Mouse (Mus musculus) kidney, adult 2 months (tissue): ENCODE data around the gene Spdye4c. TPM values are rescaled to one million over a fixed set of nuclear protein-coding genes. Genes with fewer than 3 reads are reported as not detected.

Experiments used
- DNase-seq: peaks from one replicate; pipeline ENCODE4 v3.0.0; 2021
- H3K27ac ChIP-seq: fragments of 200-500 bp; 2 replicates; pipeline ENCODE4 v1.5.1; 2012; ENCODE audit warnings: low read depth, low read length, control low read depth, inconsistent platforms; ENCODE audit not compliant: insufficient read depth
- H3K27me3 ChIP-seq: fragments of 200-500 bp; replicated peaks from 2 replicates; pipeline ENCODE4 v1.6.1; 2012; ENCODE audit warnings: mild to moderate bottlenecking, moderate library complexity, low read length, inconsistent platforms; ENCODE audit not compliant: control insufficient read depth, insufficient read depth
- H3K36me3 ChIP-seq: fragments of 200-500 bp; 2 replicates; pipeline ENCODE4 v1.6.1; 2012; ENCODE audit warnings: mild to moderate bottlenecking, moderate library complexity, low read length, inconsistent platforms; ENCODE audit not compliant: control insufficient read depth, insufficient read depth
- H3K4me1 ChIP-seq: fragments of 200-500 bp; 2 replicates; pipeline ENCODE4 v1.6.1; 2011; ENCODE audit warnings: low read length; ENCODE audit not compliant: control insufficient read depth, insufficient read depth
- H3K4me3 ChIP-seq: fragments of 200-500 bp; 2 replicates; pipeline ENCODE4 v1.5.1; 2011; ENCODE audit warnings: mild to moderate bottlenecking, low read depth, low read length, control low read depth; ENCODE audit not compliant: insufficient read depth
- CTCF ChIP-seq: fragments of 200-500 bp; conservative IDR thresholded peaks from 2 replicates; pipeline ENCODE4 v1.5.1; 2011; ENCODE audit warnings: low read depth, mild to moderate bottlenecking, control low read depth, low read length, moderate library complexity, mixed read lengths; ENCODE audit not compliant: insufficient read depth, insufficient read length
- POLR2A ChIP-seq: fragments of 200-500 bp; IDR thresholded peaks from one replicate; pipeline ENCODE4 v1.6.1; 2011; ENCODE audit warnings: low read depth, low read length, control low read depth
- WGBS: fragments of 180-500 bp; shearing (Covaris S2); methylation state at CpG from one replicate; pipeline ENCODE4 v1.1.7; 2018; 5-methylcytosine and 5-hydroxymethylcytosine counted together
- polyA plus RNA-seq: library from polyadenylated mRNA; depleted of rRNA; stranded (reverse); fragments of >200 nt; gene quantifications from 2 replicates; pipeline ENCODE4 v1.2.3, GENCODE M21; 2012; rRNA removed

The Spdye4c gene
- polyA plus RNA-seq: not detected in 2 replicates

DNA sequence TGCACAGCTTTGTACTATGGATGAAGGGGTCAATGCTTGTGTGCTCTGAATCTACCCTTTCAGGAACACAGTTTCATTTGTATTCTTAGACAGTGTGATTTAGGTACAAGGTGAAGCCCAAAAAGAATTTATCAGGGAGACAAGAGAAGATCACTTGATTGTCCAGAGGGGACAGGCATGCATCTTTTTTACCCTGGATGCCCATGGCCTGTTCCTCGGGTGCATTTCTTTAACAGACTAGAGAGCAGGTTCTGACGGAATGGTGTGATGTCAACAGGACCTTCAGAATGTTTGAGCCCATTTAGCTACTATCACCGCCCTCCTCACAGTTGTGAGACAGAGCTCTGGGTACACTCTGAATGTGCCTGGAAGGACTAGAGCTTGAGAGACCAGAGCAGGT, at the start of gene Spdye4c:
TSS of gene Spdye4c (plus strand) at position 301 of the 400 bp plus-strand sequence.
- no peak for DNase-seq
- H3K4me1 ChIP-seq: no peaks in the 10 kb centered on the region
- H3K4me3 ChIP-seq: no peak within 1 kb of the TSS
- WGBS: 94% methylated on average over 3 of the region's 3 CpGs
- H3K27me3 ChIP-seq: no peaks in the 10 kb centered on the region
- TF ChIP-seq CTCF: no peak
- TF ChIP-seq POLR2A: no peak
- no peak within 1 kb of the TSS for H3K27ac ChIP-seq
- no peaks in the 10 kb centered on the region for H3K36me3 ChIP-seq

DNA sequence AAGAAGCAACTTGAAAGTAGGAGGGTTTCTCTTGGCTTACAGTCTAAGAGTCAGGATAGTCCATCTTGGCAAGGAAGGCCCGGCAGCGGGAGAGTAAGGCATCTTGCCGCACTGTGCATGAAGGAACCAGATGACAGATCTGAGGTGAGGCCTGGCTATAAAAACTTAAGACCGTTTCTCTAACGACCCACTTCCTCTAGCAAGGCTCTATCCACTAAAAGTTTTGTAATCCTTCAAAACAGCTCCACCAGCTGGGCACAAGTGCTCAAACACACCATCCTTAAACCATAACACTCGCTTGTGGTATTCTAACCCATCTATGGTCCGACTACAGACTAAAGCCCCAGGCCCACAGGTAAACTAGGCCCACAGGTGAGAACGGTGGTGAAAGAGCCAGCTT, 47.5 kb upstream of the Spdye4c start:
- H3K4me3 ChIP-seq: no peak overlapping the region
- no peaks in the 10 kb centered on the region for H3K27me3 ChIP-seq
- TF ChIP-seq POLR2A (no peak), CTCF (no peak)
- H3K27ac ChIP-seq: no peak overlapping the region
- 76% methylated on average over 8 of the region's 8 CpGs for WGBS
- no peak for DNase-seq
- no peaks in the 10 kb centered on the region for H3K36me3 ChIP-seq
- H3K4me1 ChIP-seq: no peaks in the 10 kb centered on the region

DNA sequence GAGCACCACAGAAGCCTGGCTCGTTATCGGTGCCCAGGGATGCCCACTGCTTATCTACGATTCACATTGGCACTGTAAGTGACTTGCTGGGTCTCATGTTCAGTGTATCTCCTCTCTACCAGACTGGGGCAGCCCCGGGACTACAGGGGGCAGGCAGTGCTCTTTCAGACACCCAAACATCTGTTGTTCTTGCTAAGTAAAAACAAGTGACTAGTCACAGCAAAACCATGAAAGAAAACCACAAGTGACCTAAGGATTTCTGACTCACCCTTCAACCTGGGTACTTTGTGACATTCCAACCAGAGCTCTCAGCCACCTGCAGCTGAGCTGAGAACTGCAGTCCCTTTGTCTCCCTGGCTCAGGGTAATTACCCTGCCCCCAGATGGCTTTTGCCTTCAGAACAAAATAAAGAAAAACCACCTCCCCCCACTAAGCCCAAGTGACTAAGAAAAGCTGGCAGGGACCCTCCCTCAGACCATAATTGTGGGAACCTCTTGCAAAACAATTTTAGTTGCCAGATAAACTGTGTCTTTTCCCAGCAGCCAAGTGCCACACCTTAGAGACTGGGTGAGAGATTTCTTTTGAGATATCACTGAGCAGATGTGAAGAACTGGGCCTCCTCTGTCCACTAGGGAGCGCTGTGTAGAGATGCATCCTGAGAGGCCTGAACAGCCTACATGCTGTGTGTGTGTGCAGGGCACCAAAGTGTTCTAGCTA, 46.4 kb upstream of the Spdye4c start:
- WGBS: 63% methylated on average over 5 of the region's 5 CpGs
- peak; percentile 21 for DNase-seq

DNA sequence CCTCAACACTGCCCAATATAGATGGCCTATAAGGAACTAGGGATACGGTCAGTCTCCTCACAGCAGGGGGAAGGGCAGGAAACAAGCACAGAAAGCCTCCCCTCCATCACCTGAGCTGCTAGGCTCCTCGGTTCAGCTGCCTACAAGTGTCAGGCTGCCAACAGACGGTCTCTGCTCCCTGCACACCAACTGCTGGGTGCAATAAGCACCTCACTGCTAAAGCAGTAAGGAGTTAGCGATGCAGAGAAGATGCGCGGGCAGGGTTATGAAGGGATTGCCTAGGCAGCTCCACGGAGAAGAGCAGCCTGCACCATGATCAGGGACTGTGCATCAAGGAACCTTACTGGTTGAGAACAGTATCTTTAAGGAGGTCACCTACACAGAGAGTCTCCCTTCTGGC, 45.6 kb upstream of the Spdye4c start:
- WGBS: 61% methylated on average over 7 of the region's 7 CpGs
- Histone ChIP-seq H3K36me3 (no peaks in the 10 kb centered on the region), H3K27ac (no peak overlapping the region), H3K4me3 (no peak overlapping the region), H3K27me3 (no peaks in the 10 kb centered on the region), H3K4me1 (no peaks in the 10 kb centered on the region)
- no peak for DNase-seq
- no peak for TF ChIP-seq CTCF
- TF ChIP-seq POLR2A: no peak

More for the DNA sequence above, 46.4 kb upstream of the Spdye4c start:
- no peak overlapping the region for H3K4me3 ChIP-seq
- H3K27ac ChIP-seq: no peak overlapping the region
- no peaks in the 10 kb centered on the region for H3K27me3 ChIP-seq
- H3K4me1 ChIP-seq: no peaks in the 10 kb centered on the region
- TF ChIP-seq POLR2A: no peak
- TF ChIP-seq CTCF: peak; percentile 62
- no peaks in the 10 kb centered on the region for H3K36me3 ChIP-seq

DNA sequence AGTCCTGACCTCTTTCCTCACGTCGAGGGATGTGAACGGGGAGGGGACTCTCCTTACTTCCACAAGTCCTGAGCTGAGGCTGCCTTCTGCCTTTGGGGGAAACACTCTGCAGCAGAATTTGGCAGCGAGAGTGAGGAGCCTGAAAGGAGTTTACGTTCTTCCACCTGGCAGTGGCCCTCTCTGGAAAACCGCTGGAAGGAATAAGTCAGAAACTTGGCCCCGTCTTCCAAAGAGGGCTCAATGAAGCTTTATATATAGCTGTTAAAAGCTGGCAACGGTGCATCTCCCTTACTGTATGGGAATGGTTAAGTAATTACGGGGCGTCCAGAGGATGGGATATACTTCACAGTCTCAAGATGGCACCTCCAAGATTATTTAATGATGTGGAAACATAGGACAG, 43.9 kb upstream of the Spdye4c start:
- Histone ChIP-seq H3K27ac (no peak overlapping the region), H3K36me3 (no peaks in the 10 kb centered on the region), H3K4me3 (no peak overlapping the region), H3K4me1 (no peaks in the 10 kb centered on the region), H3K27me3 (no peaks in the 10 kb centered on the region)
- no peak for TF ChIP-seq POLR2A
- no peak for DNase-seq
- WGBS: 76% methylated on average over 10 of the region's 10 CpGs

DNA sequence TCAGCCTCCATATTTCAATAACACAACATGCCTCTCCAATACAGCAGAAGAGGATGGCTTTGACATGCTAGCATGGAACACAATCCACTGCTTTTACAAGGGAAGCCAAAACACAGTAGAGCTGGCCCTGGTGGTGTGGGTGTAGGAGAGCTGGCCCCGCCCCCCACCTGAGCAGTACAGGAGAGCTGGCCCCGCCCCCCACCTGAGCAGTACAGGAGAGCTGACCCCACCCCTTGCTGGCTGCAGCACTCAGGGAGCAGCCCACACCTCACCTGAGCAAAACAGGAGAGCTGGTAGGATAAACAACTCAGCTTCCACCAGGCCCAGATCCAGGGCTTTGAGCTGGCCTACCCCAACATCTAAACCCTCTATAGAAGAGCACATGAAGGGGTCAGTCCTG, 42.7 kb upstream of the Spdye4c start:
- H3K4me1 ChIP-seq: no peaks in the 10 kb centered on the region
- H3K27me3 ChIP-seq: no peaks in the 10 kb centered on the region
- DNase-seq: no peak
- no peak for TF ChIP-seq CTCF
- TF ChIP-seq POLR2A: no peak
- no peaks in the 10 kb centered on the region for H3K36me3 ChIP-seq
- H3K27ac ChIP-seq: no peak overlapping the region
- no peak overlapping the region for H3K4me3 ChIP-seq
- 76% methylated on average over 2 of the region's 2 CpGs for WGBS

DNA sequence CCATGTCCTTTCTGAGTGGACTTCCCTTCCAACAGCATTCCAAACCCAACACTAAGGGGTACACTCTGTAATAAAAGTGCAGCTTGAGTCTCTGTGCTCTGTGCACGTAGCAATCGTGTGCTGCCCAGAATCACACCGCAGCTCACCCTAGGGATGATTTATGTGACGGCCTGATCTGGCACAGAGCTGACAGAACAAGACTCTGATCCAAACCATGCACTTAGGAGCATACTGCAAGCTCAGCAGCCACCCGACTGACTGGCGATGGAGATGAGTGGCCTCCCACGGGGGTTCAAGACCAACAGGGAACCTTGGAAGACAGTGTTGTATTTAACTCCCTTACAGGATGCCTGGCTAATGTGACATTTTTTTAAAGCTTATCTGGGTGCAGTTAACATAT, 41.4 kb upstream of the Spdye4c start:
- no peaks in the 10 kb centered on the region for H3K4me1 ChIP-seq
- no peaks in the 10 kb centered on the region for H3K36me3 ChIP-seq
- 29% methylated on average over 7 of the region's 7 CpGs for WGBS
- TF ChIP-seq CTCF: no peak
- TF ChIP-seq POLR2A: no peak
- H3K4me3 ChIP-seq: no peak overlapping the region
- no peak overlapping the region for H3K27ac ChIP-seq
- no peaks in the 10 kb centered on the region for H3K27me3 ChIP-seq
- no peak for DNase-seq
